Mouse (Mus musculus): ENCODE results near the gene Tmem54.
A peak's percentile ranks its signal among the peaks of the same experiment; 100 is the strongest.

Gene Tmem54

DNA sequence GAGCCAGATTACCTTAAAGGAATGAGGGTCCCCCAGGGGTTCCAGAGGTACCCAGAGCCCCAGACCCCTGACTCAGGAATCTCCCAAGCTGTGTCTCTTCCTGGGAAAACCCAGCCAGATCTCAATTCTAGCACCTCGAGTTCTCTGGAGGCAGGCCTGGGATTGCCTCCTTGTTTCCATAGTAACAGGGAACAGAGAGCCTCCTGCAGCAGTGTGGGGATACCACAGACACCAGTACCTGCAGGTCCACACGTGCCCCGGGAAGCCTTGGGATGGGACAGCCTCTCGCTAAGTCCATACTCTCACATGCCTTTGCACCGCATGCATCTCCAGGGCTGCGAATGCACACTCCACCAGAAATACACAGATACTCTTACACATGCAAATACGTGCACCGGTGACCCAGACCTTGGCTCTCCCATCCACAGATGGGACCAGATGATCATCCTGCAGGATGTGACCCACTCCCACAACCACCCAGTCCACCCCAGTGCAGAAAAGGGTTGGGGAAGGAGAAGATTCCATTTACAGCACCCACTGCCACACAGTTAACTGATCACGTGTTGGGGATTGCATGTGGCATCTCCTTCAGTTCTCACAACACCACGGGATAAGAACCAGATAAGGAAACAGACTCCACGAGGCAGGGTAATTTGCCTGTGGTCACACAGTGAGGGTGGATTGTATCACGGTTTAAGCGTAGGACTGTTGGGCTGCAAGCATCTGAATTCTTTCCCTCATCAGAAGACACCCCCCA is 23.4 kb downstream of the Tmem54 start:
- Histone ChIP-seq H3K4me3 (replicated peaks; ENCODE audit: low read length) (no peak overlapping the region), H3K27me3 (ENCODE audit: insufficient read depth, low read length) (peaks cover 23% of the 10 kb centered on the region), H3K36me3 (ENCODE audit: insufficient read depth, low read length) (no peaks in the 10 kb centered on the region), H3K4me1 (replicated peaks; ENCODE audit: low read depth, low read length) (peaks cover 61% of the 10 kb centered on the region), H3K9me3 (ENCODE audit: low read length) (no peaks in the 10 kb centered on the region)
- TF ChIP-seq NANOG (IDR thresholded peaks at IDR 0.05; ENCODE audit: borderline replicate concordance, low read length): no peak
- no peak for TF ChIP-seq CTCF (conservative IDR thresholded peaks at IDR 0.05; ENCODE audit: low read length)
- no peak for TF ChIP-seq POU5F1 (IDR thresholded peaks at IDR 0.05; ENCODE audit: borderline replicate concordance, low read length)

DNA sequence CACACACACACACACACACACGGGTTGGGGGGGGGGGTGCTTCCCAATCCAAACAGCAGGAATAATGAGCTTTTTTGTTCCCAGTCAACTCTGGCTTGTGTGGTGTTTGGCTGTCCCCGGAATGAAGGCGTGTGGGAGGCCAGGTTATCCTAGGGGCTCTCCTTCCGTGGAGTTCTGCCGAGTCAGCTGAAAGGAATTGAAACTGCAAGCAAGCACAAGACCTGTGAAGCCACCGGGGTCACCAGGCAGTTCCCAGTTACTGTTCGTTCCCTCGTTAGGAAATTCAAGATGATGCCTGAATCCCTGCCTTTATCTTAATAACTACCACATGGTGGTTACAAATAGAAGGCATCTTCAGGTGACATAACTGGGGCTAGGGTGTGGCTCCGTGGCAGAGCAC is 24.0 kb downstream of the Tmem54 start:
- no peaks in the 10 kb centered on the region for H3K9me3 ChIP-seq (ENCODE audit: low read length)
- no peak overlapping the region for H3K4me3 ChIP-seq (replicated peaks; ENCODE audit: low read length)
- no peaks in the 10 kb centered on the region for H3K36me3 ChIP-seq (ENCODE audit: insufficient read depth, low read length)
- H3K4me1 ChIP-seq (replicated peaks; ENCODE audit: low read depth, low read length): peaks cover 62% of the 10 kb centered on the region
- peaks cover 22% of the 10 kb centered on the region for H3K27me3 ChIP-seq (ENCODE audit: insufficient read depth, low read length)
- TF ChIP-seq NANOG (IDR thresholded peaks at IDR 0.05; ENCODE audit: borderline replicate concordance, low read length) (no peak), CTCF (conservative IDR thresholded peaks at IDR 0.05; ENCODE audit: low read length) (no peak), POU5F1 (IDR thresholded peaks at IDR 0.05; ENCODE audit: borderline replicate concordance, low read length) (no peak)

DNA sequence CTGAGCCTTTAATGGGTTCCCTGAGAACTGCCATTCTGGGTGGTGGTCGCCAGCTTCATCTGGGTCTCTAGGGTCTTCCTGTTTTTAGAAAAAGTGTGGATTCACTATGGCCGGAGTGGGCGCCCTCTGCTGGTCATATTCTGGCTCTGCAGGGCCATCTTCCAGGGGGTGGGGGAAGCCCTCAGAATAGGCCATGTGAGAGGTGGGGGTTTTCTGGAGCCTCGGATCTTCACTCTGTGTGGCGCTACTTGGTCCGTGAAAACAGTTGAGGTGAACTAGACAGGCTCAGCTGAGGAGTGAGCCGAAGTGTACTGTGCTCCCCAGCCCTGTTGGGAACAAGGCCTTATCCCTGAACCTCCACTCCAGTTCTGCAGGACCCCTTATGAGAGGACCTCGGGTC is 24.8 kb downstream of the Tmem54 start:
- Histone ChIP-seq H3K36me3 (ENCODE audit: insufficient read depth, low read length) (no peaks in the 10 kb centered on the region), H3K9me3 (ENCODE audit: low read length) (no peaks in the 10 kb centered on the region), H3K4me1 (replicated peaks; ENCODE audit: low read depth, low read length) (peaks cover 62% of the 10 kb centered on the region), H3K4me3 (replicated peaks; ENCODE audit: low read length) (peak overlapping the region; percentile 68), H3K27me3 (ENCODE audit: insufficient read depth, low read length) (peaks cover 15% of the 10 kb centered on the region)
- TF ChIP-seq CTCF (conservative IDR thresholded peaks at IDR 0.05; ENCODE audit: low read length): peak; percentile 93
- TF ChIP-seq POU5F1 (IDR thresholded peaks at IDR 0.05; ENCODE audit: borderline replicate concordance, low read length): no peak
- no peak for TF ChIP-seq NANOG (IDR thresholded peaks at IDR 0.05; ENCODE audit: borderline replicate concordance, low read length)

DNA sequence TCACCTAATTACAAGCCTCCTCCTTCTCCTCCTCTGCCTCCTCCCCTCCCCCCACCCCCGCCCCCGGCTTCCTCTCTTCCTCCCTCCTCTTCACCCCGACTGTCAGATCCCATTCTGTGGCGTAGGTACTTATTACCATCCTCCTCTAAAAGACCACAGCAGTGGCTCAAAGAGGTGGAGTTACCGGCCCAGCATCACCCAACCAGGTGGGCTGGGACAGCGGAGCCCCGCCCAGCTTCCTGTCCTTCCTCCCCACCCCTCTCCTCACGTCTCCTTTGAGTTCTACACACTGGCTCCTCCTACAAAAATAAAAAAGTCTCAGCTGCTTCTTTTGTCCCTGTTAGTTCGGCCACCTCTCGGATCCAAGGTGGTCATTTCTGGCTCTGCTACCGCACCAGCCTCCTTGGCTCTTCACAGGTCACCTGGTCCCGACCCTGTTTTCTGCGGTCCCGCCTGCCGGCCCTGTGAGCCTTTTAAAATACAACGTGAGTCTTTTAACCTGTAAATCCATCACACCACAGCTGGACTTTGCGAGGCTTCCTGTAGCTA is 25.5 kb downstream of the Tmem54 start:
- Histone ChIP-seq H3K4me1 (replicated peaks; ENCODE audit: low read depth, low read length) (peaks cover 57% of the 10 kb centered on the region), H3K36me3 (ENCODE audit: insufficient read depth, low read length) (no peaks in the 10 kb centered on the region), H3K9me3 (ENCODE audit: low read length) (no peaks in the 10 kb centered on the region), H3K27me3 (ENCODE audit: insufficient read depth, low read length) (peaks cover 17% of the 10 kb centered on the region), H3K4me3 (replicated peaks; ENCODE audit: low read length) (peak overlapping the region; percentile 68)
- TF ChIP-seq CTCF (conservative IDR thresholded peaks at IDR 0.05; ENCODE audit: low read length): no peak
- TF ChIP-seq NANOG (IDR thresholded peaks at IDR 0.05; ENCODE audit: borderline replicate concordance, low read length): no peak
- no peak for TF ChIP-seq POU5F1 (IDR thresholded peaks at IDR 0.05; ENCODE audit: borderline replicate concordance, low read length)

DNA sequence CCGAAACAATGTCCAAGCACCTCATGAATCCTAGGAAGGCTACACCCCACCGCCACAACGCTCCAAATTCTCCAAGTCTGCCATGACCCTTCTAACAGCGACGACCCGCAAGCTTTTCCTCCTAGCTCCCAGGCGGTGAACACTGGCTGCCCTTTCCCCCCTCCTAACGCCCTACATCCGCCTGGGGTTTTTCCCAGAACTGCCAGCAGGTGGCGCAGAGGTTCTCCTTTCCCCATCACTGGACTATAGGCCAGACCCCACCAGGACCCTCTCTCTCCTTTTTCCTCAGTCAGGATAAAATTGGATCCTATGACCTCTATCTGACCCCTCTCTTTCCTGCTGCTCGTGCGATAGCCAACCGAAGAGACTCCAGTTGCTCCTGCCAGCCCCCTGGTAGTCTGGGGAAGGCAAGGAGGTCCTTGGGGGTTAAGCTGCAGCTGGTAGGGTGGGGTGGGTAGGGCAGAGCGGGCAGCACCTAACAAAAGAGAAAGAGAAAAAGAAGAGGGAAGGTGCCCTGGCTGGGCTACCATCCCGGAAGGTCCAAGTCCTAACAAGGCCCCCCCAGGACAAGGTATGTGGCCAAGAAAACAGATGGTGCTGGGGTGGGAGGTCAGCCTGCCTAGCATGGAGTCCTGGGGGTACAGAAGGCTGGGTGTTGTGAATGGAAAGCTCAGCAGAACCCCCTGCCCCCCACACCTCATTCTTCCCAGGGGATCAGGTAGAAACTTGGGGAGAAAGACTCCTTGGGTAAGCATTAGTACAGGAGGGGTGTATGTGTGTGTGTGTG is 29.6 kb downstream of the Tmem54 start:
- TF ChIP-seq CTCF (conservative IDR thresholded peaks at IDR 0.05; ENCODE audit: low read length): peak; percentile 85
- TF ChIP-seq NANOG (IDR thresholded peaks at IDR 0.05; ENCODE audit: borderline replicate concordance, low read length): no peak
- TF ChIP-seq POU5F1 (IDR thresholded peaks at IDR 0.05; ENCODE audit: borderline replicate concordance, low read length): no peak
- H3K4me1 ChIP-seq (replicated peaks; ENCODE audit: low read depth, low read length): peaks cover 37% of the 10 kb centered on the region
- no peaks in the 10 kb centered on the region for H3K9me3 ChIP-seq (ENCODE audit: low read length)
- no peaks in the 10 kb centered on the region for H3K36me3 ChIP-seq (ENCODE audit: insufficient read depth, low read length)
- no peak overlapping the region for H3K4me3 ChIP-seq (replicated peaks; ENCODE audit: low read length)
- peaks cover 56% of the 10 kb centered on the region for H3K27me3 ChIP-seq (ENCODE audit: insufficient read depth, low read length)

DNA sequence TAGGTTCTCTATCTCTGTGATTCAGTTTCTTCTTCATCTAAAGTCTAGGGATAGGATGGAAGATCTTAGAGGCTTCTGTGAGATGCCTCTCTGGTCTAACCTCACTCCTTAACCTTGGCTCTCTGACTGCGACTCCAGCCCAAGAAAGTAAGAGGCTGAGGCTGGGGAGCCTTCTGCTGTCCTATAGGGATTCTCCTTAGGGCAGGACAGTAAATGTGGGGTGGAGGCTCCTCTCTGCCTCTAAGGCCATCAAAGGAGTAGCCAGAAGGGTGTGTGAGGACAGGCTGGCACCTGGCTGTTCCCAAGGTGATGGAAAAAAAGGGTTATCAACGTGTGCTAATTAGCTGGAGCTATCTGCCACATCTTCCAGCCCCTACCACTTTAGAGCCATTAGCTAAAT is 30.3 kb downstream of the Tmem54 start:
- Histone ChIP-seq H3K9me3 (ENCODE audit: low read length) (no peaks in the 10 kb centered on the region), H3K4me3 (replicated peaks; ENCODE audit: low read length) (no peak overlapping the region), H3K27me3 (ENCODE audit: insufficient read depth, low read length) (peaks cover 62% of the 10 kb centered on the region), H3K36me3 (ENCODE audit: insufficient read depth, low read length) (no peaks in the 10 kb centered on the region), H3K4me1 (replicated peaks; ENCODE audit: low read depth, low read length) (peaks cover 31% of the 10 kb centered on the region)
- no peak for TF ChIP-seq POU5F1 (IDR thresholded peaks at IDR 0.05; ENCODE audit: borderline replicate concordance, low read length)
- no peak for TF ChIP-seq CTCF (conservative IDR thresholded peaks at IDR 0.05; ENCODE audit: low read length)
- TF ChIP-seq NANOG (IDR thresholded peaks at IDR 0.05; ENCODE audit: borderline replicate concordance, low read length): no peak

DNA sequence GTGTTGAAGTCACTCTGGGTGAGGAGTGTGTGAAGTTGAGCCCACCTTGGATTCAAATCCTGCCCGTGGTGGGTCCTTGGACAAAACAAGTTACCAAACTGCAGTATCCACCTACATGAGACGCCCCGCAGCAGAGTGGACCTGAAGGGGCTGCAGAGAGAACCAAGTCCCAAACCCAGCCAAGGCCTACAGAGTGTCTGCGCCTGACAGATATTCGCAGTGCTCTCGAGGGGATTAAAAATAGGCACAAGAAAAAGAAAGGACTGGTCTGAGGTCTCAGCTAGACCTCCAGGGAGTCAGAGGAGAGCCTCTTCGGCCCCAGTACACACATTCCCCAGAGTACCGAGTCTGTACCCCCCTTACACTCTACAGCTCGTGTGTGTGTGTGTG is 30.8 kb downstream of the Tmem54 start:
- Histone ChIP-seq H3K36me3 (ENCODE audit: insufficient read depth, low read length) (no peaks in the 10 kb centered on the region), H3K4me1 (replicated peaks; ENCODE audit: low read depth, low read length) (peaks cover 28% of the 10 kb centered on the region), H3K27me3 (ENCODE audit: insufficient read depth, low read length) (peaks cover 65% of the 10 kb centered on the region), H3K9me3 (ENCODE audit: low read length) (no peaks in the 10 kb centered on the region), H3K4me3 (replicated peaks; ENCODE audit: low read length) (peak overlapping the region; percentile 77)
- no peak for TF ChIP-seq CTCF (conservative IDR thresholded peaks at IDR 0.05; ENCODE audit: low read length)
- no peak for TF ChIP-seq POU5F1 (IDR thresholded peaks at IDR 0.05; ENCODE audit: borderline replicate concordance, low read length)
- TF ChIP-seq NANOG (IDR thresholded peaks at IDR 0.05; ENCODE audit: borderline replicate concordance, low read length): no peak

DNA sequence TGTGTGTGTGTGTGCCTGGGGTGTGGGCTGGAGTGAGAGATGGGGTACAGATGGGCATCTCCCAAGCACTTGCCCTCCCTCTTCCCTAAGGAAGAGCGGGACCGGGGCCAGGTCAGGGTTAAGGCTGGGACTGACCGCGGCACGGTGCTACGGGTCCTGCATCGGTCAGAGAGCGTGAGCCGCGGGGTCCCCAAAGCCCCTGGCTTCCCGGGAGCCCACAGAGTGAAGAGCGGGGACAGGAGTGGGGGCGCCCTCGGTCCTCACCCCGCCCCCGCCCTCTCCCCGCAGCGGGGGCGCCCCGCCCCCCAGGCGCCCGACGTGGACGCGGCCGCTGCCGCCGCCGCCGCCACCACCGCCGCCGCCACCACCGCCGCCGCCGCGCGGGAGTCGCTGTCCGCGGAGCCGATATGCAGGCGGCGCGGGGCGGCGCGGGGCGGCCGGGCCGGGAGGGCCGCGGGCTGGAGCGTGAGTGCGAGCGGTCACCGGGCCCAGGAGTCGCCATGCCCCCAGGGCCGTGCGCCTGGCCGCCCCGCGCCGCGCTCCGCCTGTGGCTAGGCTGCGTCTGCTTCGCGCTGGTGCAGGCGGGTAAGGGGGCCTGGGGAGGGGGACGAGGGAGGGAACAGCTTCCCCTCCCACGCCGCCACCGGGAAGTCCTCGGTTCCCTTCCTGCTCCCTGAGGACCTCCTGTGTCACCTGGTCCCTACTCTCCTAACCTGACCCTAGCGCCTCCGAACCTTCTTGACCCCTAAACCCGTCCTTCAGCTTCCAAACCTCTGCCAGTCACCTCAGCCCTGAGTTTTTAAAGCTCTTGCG is 31.4 kb downstream of the Tmem54 start, which contains the start of gene Fndc5:
Gene Fndc5, plus strand, starts transcription at position 421 of the 813 bp plus-strand sequence.
- peaks cover 65% of the 10 kb centered on the region for H3K27me3 ChIP-seq (ENCODE audit: insufficient read depth, low read length)
- peaks cover 26% of the 10 kb centered on the region for H3K4me1 ChIP-seq (replicated peaks; ENCODE audit: low read depth, low read length)
- H3K9me3 ChIP-seq (ENCODE audit: low read length): no peaks in the 10 kb centered on the region
- TF ChIP-seq NANOG (IDR thresholded peaks at IDR 0.05; ENCODE audit: borderline replicate concordance, low read length) (no peak), POU5F1 (IDR thresholded peaks at IDR 0.05; ENCODE audit: borderline replicate concordance, low read length) (no peak), CTCF (conservative IDR thresholded peaks at IDR 0.05; ENCODE audit: low read length) (no peak)
- H3K36me3 ChIP-seq (ENCODE audit: insufficient read depth, low read length): no peaks in the 10 kb centered on the region
- H3K4me3 ChIP-seq (replicated peaks; ENCODE audit: low read length): peak within 1 kb of the TSS; percentile 77

Measured in E14TG2a.4 (cell line).